ENCODE assay signal across 8 mouse cellular contexts in genomic region chr2:170354963-170355367, GRCm38 (mm10).
DNase-seq lines count a peak whose midpoint lies in the region; ATAC-seq and TF ChIP-seq lines count a peak whose summit lies in the region.

No protein-coding gene starts in this region.

- POLR2A ChIA-PET in Patski (lab: Charles Lee) = no interaction called here

- peak overlapping the region; percentile 28 for H3K4me3 ChIP-seq in hindbrain, embryonic 15.5 days

- DNase-seq in Patski (ENCODE audit: low read depth, low spot score) = peak; percentile 81
- peak; percentile 64 for DNase-seq in cerebellum, adult 9-11 months
- peak; percentile 40 to 79 for DNase-seq in frontal cortex, postnatal 14 days (ENCODE audit: low spot score in 2 of 2)
- DNase-seq in layer of hippocampus, postnatal 25 days (ENCODE audit: extremely low spot score in 1 of 2, low spot score in 1 of 2) = peak; percentile 68 to 86
- DNase-seq in lung, postnatal 14 days = peak; percentile 85
- DNase-seq in retina, embryonic 14.5 days (ENCODE audit: low spot score) = peak; percentile 93
- no peak for DNase-seq in spleen, postnatal 36 days (ENCODE audit: low spot score in 2 of 2)

- peak overlapping the region; percentile 26; the same call in 1 of the 2 replicates for H3K9ac ChIP-seq in hindbrain, embryonic 15.5 days

- no peaks in the 10 kb centered on the region for H3K9me3 ChIP-seq in hindbrain, embryonic 15.5 days

- peak; percentile 89 for ATAC-seq in Patski
- ATAC-seq in hindbrain, embryonic 15.5 days (ENCODE audit: low FRiP score, low read depth) = no peak

- in situ Hi-C loops in Patski (cut with MboI; ENCODE audit: low pct_unique_long_range_greater_than_20kb) = loop anchor here (5.0 kb wide), 3 partner anchors 47 to 152 kb away; no protein-coding TSS in a partner anchor

- H3K27me3 ChIP-seq in Patski = no peaks in the 10 kb centered on the region
- no peaks in the 10 kb centered on the region for H3K27me3 ChIP-seq in hindbrain, embryonic 15.5 days

- H3K36me3 ChIP-seq in hindbrain, embryonic 15.5 days = no peaks in the 10 kb centered on the region

- TF ChIP-seq CTCF in Patski (IDR thresholded peaks at IDR 0.05) = peak; percentile 85

- H3K27ac ChIP-seq in hindbrain, embryonic 15.5 days (replicated peaks) = peak overlapping the region; percentile 61; the same call in 1 of the 2 replicates

- peak overlapping the region; percentile 53 for H3K4me2 ChIP-seq in hindbrain, embryonic 15.5 days

- CTCF ChIA-PET in Patski (lab: Charles Lee) = interaction anchor here (0.8 to 2.0 kb wide), 8 partner anchors 10 to 155 kb away, joined by 3 to 8 read pairs (median 4); no protein-coding TSS in a partner anchor

- 15% methylated on average over 10 of the region's 10 CpGs for WGBS in hindbrain, embryonic 15.5 days

- peaks cover 4% of the 10 kb centered on the region; the same call in 1 of the 2 replicates for H3K4me1 ChIP-seq in hindbrain, embryonic 15.5 days (replicated peaks)

Comparison
In these comparisons a context has a peak if more than half of its experiments do, and no peak if none do; other contexts are left out.
1. DNase-seq: peak in Patski (single experiment), cerebellum, adult 9-11 months (single experiment), frontal cortex, postnatal 14 days (2 of 2), layer of hippocampus, postnatal 25 days (2 of 2), lung, postnatal 14 days (single experiment) and retina, embryonic 14.5 days (single experiment); none in spleen, postnatal 36 days (0 of 2).